Mouse (Mus musculus): ENCODE data around the gene Ambra1. TPM values are rescaled to one million over a fixed set of nuclear protein-coding genes. Genes with fewer than 3 reads are reported as not detected.
A peak's percentile ranks its signal among the peaks of the same experiment; 100 is the strongest.

Gene Ambra1
- polyA plus RNA-seq, 1 experiment, result 18.2 TPM

DNA sequence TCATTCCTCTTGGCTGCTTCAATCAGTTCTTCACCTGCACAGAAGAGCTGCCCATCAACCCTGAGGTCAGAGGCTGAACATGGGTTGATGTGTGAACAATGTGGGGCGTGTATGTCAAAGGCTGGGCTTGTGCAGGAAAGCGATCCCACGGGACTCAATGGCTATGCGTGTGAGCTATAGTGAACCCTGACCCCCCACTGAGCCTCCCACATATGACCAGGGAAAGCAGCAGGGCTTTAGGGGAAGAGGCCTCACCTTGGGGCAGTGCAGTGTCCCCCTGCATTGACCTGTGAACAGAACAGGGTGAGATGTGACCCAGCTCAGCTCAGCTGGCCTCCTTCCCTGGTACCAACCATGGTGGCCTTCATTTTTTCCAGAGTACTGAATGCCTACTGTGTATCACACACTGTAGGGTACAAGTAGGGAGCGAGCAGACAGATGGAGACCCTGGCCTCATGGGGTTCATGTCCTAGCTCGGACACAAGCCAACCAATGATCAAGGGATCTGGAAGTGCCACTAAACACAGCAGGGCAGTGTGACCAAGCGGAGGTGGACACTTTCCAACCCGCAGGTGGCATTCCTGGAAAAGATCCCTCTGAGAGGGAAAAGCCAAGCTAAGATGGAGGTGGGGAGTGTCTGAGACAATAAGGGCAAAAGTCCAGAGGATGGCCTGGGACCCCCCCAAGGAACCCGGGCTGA is 205.0 kb downstream of the Ambra1 start:
- no peak for DNase-seq (ENCODE audit: low read depth)

DNA sequence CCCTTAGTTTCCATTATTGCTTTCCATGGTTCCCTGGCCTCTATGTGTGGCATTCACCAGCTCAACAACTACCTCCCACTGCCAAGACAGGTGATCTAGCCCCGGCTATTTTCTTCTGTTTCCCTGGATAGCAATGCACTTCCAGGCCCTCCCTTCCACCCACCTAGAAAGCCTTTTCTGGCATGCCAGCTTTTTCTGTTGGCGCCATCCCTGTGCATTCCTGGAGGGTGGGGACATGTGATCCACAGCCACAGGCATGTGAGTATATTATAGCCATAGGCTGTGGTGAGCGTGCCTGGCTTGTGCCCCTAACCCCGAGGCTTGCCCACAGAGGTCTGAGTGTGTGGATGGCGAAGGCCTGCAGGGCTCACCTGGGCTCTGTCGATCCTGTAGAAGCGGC is 206.2 kb downstream of the Ambra1 start:
- no peak for DNase-seq (ENCODE audit: low read depth)

DNA sequence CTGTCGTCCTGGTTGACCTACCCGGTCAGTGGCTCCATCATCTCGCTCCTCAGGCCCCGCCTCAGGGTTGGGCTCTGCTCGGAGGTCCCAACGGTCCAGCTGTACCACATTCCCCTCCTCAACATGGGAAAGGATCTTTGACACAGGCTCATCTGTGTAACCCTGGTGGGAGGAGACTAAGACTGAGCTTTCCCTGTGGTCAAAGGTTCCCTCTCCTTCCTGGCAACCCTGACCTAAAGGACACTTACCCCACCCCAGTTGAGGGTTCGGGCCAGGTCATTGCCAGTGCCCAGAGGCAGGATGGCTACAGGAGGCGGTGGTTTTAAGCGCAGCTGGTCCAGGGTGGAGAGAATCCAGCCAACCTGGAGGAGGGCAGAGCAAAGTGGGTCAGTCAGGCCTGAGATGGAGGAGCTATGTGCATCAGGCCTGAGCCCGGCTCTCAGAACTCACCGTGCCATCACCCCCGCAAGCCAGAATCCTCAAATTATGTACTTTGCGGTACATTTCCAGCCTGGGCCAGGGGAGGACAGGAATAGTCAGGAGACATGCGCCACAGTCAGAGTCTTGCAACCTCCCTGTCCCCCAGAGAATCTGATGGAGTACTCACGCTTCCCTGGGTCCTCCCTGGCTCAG is 209.5 kb downstream of the Ambra1 start:
- DNase-seq (ENCODE audit: low read depth), result no peak

DNA sequence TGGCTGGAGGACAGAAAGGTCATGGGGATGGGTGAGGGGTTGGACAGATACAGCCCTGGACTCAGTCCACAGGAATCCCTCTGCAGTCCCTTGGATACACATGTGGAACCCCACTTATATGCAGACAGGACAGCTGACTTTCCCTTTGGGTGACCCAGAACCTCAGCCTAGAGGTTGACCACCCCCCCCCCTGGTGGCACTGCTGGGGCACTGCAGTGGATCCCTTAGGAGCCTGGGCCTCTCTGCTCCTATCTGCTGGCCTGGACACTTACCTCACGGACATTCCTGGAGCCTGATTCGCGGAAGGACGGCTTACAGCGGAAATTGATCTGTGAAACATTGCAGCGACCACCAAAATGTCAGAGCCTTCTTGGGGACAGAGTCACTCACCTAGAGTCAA is 212.4 kb downstream of the Ambra1 start:
- no peak for DNase-seq (ENCODE audit: low read depth)

DNA sequence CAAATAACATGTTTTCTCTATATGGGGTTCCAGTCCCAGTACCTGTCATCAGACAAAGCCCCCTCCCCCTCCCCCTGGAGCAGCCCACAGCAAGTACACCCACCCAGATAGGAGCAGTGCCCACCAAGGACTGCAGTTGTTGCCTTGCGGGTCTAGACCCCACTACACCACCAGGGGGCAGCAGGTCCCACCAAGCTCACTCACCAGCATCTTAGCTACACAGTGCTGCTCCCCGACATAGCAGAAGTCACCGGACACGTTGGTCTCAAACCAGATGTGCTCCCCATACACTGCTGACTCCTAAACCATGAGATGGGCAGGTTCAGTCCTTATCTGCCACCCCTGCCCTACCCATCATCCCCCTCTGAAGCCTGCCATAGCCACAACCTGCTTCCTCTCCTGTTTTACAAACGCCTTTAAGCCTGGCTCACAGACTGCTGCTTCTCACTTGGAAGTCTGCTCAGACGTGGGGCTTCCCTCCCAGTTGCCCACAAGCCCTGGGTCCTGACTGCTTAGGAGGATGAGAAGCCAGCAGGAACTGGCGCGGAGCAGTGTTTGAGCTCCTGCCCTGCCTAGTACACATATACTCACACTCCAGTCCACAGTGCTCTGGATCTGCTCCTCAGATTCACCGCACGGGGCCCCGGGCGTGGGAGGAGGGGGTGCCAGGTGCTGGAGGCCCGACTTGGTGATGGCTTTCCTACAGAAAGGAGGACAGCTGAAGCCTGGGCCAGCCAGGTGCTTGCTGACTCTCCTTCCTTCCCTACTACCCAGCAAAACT is 214.4 kb downstream of the Ambra1 start:
- no peak for DNase-seq (ENCODE audit: low read depth)

DNA sequence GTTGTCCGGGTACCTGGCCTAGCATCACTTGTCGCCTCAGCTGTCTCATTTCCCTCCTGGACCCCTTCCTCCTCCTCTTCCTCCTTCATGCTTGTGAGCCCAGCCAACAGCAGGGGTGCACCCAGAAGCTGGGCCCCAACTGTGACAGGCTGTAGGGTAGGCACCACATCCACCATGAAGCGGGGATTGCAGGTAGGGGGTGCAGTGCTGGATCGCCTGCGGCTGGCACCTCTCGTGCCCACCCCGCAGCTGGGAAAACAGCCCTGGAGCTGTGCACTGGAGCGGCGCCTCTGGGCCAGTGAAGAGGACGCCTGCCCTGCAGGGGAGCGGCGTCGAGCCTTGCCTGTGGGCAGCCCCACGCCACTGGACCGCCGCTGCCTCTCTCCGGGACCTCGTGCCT is 215.5 kb downstream of the Ambra1 start, which contains the start of gene Gm9821:
Gene Gm9821, plus strand, starts transcription at position 221 of the 400 bp plus-strand sequence.
- DNase-seq (ENCODE audit: low read depth), result no peak

DNA sequence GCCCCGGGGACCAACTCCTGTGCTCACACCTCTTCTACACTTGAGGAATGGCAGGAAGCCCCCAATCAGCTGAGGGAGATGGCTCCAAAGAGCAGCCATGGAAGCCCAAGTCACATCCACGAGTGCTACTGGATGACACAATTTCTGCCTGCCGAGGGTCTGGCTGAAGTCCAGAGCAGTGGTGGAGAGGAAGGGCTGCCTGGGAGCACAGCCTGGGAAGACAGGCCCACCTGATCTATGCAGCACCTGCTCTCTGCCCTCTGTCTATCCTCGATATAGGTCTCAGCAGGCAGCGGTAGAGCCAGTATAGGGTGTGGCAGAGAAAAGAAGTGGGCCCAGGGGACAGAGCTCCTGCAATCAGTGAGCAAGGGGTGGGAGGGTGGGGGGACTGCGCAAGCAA is 216.9 kb downstream of the Ambra1 start:
- no peak for DNase-seq (ENCODE audit: low read depth)

DNA sequence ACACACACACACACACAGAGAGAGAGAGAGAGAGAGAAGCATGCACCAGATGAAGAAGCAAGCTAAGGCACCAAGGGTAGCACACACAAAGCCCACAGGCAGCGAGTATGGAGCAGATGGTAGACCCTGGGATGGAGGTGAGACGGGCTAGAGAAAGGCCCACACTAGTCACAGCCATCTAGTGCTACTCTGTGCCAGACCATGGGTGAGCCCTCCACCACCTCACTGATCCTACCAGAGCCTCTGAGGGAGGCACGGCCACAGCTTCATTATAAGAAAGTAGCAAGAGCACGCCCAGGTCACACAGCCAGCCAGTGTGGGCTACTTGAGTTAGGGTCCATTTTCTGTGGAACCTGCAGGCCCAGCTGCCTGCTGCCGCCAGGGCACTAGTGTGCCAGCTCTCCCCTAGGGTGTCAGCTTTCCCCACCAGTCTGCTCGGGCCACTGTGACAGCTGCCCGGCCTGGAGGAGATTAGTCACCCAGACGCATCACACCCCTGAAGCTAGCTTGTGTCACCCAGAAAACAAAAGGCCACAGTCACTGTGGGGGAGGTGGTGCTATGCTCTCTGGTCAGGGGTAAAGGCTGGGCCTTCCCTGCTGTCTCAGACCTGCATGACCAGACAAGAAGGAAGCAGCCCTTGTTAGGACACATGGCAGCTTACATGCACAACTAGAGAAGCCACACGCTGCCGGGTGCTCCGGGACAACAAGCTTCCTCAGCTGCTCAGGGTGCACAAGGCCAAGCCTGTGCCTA is 217.6 kb downstream of the Ambra1 start:
- peak; percentile 77 for DNase-seq (ENCODE audit: low read depth)

DNA sequence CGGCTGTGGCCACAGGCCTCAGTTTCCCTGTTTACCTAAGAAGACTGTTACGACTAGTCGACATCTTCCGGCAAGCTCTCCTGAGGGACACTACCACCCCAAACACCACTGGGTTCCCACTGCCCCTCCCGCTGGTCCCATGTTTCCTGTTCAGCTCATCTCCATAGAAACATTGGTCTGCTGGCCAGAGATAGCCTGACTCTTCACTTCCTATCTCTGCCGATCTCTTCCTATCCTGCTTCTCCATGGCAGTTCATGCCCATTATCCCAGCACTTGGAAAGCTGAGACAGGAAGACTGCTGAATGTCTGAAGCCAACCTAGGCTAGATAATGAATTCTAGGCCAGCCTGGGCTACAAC is 218.2 kb downstream of the Ambra1 start:
- no peak for DNase-seq (ENCODE audit: low read depth)

DNA sequence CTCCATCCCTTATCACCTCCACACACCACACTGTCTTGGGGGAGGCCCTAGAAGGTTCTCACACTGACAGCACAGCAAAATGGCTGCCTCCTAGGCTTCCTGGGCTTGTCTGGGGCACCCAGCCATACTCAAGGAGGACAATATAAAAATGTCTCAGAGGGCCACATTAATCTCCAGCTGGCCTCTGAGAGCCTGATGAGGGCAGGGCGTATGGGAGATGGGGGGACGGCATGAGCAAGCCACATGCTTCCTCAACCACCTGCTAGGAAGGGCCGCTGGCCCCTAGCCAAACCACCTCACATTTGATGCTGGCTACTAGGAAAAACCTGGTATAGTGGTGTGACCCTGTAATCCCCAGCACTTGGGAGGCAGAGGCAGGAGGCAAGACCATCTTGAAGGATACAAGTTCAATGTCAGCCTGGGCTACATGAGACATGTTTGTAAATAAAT is 218.9 kb downstream of the Ambra1 start:
- no peak for DNase-seq (ENCODE audit: low read depth)

DNA sequence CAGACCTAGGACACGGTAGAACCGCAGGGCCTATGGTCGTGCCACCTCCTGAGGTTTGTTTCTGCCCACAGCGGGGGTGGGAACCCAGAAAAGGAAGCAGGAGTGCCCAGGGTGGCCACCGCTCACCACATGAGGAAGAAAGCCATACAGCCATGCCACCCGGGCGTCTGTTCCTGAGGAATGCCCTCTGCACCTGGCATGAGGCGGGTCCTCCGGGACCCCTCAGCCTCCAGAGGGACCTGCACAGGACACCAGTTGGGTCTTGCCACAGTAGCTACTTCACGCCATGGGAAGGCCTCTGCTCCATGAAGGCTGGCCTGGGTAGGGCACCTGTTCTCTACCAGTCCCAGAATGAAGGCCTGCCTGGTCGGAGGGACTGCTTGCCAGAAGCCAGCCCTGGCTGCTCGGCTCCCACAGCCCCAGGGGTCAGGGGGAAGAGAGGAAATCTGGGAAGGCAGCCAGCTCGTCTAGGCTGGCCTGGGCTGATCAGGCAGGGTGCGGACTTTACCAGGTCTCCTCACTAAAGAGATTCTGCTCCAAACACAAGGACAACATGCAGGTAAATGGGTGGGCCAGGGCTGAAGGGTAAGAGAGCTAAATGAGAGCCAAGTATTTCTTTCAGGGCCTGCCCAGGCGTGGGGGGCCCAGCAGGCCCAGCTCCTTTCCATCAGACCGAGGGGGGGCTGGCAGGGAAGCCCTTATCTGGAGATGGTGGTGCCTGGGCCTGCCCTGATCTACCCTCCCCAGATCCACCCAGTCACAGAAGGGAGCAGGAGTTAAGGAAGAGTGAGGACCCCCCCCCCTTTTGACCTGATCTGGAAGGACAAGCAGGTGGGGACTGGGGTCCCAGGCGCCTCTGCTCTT is 219.7 kb downstream of the Ambra1 start:
- DNase-seq (ENCODE audit: low read depth), result no peak

DNA sequence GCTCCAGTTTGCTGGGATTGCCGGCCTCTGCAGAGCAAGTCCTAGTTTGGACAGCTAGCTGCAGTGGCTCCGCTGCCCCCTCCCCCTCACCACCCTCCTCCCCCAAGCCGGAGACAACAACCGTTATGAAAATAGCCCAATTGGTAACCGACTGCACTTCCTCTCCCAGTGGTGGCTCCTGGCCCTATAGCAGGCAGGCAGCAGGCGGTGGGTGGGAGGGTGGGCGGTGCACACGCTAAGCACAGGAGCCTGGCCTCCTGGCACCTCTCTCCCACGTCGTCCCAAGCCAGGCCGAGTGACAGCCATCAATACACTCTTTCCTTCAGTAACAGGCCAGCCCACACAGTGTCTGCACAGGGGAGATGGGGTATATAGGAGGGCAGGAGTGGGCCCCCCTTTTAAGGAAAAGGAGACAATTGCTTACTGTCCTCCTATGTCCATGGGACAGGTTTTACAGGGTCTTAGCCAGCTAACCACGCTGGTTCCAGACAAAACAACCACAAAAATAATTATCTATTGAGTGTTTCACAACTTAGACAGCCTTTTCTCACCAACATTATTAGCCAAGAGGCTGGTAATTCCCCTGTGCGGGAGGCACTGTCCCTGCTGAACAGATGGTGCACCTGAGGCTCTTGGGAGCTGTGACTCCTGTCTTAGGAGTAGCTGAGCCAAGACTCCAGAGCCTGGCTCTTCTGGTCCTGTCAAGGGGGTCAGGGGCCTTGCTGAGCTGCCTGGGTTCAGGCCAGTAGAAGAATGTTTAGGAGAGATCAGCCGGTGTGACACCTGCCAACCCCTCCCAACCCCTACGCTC is 220.5 kb downstream of the Ambra1 start:
- DNase-seq (ENCODE audit: low read depth), result peak; percentile 83

DNA sequence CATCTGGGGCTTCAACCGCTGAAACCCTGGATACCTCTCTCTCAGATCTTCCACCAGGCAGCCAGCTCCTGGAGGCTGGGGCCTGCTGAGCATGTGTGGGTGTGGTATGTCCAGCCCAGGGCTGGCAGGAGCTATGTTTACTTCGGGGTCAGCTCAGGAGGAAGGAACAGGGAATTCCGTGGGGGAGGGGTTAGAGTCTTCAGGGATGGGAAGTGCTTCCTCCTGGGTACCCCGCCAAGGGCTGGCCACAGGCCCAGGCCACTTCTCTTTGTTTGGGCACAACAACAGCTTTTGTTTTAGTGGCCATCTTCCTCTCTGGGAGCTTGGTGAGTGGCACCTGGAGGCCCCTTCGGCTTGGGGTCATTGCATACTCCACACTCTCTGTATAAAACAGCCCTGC is 223.9 kb downstream of the Ambra1 start:
- DNase-seq (ENCODE audit: low read depth), result no peak

DNA sequence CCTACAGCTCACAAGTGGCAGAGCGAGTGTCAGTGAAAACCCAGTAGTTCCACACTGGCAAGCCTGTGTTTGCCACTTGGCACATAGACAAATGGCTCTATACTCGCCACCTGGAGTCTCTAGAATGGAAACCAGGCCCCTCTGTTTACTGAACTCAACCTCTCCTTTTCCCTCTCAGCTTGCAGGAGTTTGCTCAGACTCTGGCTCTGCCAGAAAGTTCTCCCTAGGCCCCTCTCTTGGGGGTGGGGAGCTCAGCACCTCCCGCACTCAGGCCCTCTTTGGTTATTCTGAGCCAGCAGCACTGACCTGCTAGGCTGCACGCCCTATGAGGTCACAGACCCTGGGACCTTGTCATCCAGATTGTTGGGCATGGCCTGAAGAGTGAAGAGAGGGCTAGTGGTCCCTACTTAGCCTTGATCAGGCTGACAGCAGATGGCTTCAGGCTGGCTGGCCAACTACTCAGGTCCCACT is 225.2 kb downstream of the Ambra1 start:
- DNase-seq (ENCODE audit: low read depth), result no peak

DNA sequence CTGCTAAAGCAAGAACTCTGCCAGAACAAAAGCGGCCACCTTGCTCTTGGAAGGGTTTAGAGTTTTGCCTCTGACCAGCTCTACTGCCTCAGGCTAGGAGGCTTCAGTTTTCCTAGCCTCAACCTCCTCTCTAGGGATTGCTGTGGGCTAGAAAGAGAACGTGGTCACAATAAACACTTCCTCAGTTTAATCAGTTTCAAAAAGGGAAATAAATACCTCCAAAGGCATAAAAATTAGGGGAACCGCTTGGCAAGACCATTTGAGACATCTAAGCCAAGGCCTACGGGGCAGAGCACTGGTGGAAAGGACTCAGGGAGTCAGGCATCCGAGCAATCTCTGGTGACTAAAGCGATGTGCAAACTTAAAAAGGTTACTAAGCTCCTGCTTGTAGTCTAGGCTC is 225.9 kb downstream of the Ambra1 start:
- no peak for DNase-seq (ENCODE audit: low read depth)

DNA sequence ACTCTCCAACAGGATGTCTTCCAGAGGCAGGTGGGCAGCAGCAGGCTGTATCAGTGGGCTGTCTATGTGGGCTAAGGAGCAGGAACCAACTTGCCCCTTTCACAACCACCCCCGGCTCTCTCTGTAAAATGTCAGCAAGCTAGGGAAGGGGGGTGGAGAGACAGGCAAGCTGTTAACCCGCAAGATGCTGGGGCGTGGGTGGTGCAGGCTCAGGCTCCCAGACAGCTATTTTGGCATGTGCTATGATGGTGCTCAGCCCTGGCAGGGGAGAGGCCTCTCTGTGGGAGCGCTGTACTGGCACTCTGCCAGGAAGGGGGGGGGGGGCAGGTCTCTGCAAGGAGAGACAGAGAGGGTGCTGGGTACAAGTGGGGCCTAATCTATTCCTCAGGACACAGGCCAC is 227.2 kb downstream of the Ambra1 start:
- no peak for DNase-seq (ENCODE audit: low read depth)

DNA sequence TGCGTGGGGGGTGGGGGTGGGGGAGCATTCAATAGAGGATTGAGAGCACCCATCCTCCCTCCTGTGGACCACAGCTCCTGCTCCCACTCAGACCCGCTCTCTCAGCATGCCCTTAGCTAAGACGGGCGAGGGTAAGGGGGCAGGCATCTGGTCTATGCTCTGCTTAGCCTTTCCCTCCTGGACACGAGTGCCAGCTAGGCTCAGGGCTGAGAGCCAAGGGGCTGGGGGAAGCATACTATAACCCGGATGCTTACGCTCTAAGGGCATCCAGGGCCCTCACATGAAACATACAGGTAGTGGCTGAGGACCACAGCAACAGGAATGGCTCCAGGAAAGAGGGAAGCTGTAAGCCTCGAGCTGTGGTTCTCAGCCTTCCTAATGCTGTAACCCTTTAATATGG is 228.1 kb downstream of the Ambra1 start:
- no peak for DNase-seq (ENCODE audit: low read depth)

DNA sequence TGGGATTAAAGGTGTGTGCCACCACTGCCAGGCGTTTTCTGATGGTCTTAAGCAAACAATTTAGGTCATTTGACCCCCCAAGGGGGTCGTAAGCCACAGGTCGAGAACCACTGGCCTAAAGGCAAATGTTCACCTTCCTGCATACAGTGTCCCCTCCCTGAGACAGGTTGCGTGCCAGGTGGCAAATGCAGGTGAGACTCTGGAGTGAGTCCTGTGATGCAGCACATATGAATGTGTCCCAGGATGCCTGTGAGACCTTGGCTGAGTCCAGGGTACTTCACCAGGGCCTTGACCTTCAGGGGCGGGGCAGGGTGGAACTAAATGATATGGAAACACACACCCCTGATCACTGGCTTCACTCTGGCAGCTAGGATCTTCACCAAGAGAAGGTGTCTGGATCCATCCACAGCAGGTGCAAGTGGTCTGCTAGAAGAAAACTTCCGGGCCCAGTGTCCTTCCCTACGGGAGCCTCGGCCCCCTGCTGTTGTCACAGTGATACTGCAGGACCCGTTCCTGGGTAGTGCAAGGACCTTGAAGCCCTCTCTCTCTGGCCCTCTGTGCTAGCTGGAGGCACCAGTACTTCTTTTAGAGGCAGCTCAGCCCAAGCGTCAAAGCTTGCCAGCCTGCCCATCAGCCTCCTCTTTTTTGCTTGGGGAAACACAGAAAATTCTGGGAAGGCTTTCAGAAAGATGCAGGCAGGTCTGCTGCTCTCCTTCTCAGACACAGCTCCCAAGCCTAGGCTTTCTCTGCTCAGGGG is 228.9 kb downstream of the Ambra1 start:
- DNase-seq (ENCODE audit: low read depth), result no peak
